Mouse (Mus musculus) 3134 (cell line): Measurements from ENCODE around the gene Ugt1a10.
A peak's percentile ranks its signal among the peaks of the same experiment; 100 is the strongest.
"Not testable (repeated sequence)": the region's sequence is repeated elsewhere in the genome, so short reads cannot be mapped to it uniquely, and the experiment has no call there.

Experiments
- DNase-seq: peaks from one replicate; pipeline ENCODE4 v3.0.0-alpha.2; 2011; ENCODE audit warnings: low spot score; ENCODE audit not compliant: insufficient read length; ENCODE audit errors: extremely low read depth

Ugt1a10 gene

GRCm38 (mm10) chr1:88055088-88055487, at the start of gene Ugt1a10:
Ugt1a10 (plus strand) TSS chr1:88055388.
- DNase-seq: no peak

- DNase-seq: no peak
Observed at GRCm38 (mm10) chr1:88007692-88008210, 47.4 kb upstream of the Ugt1a10 start.

DNA sequence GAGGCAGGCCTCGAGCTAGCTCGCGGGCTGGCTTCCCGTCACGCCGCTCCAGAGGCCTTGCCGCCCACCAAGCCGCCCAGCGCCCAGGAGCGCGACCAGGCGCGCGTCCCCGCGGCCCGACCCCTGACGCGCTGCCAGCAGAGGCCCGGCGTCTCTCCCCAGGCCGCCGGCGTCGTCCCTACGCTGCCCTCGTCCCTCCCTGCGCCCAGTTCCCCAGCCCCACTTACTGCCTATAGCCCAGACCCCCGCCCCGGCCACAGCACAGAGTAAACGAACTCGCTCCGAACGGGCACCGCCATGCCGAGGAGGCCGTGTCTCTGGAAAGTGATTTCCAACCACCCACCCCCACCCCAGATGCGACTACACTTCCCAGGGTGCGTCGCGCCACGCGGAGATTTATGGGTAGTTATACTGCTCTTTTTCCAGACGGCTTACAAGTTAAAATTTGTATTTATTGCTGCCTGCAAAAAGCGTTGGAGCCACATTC, 46.9 kb upstream of the Ugt1a10 start, which contains the start of gene Usp40:
Gene Usp40 (minus strand): TSS at position 341 of the 487 bp plus-strand sequence.
- DNase-seq: peak; percentile 90

- no peak for DNase-seq
Observed at GRCm38 (mm10) chr1:88008735-88009134, 46.5 kb upstream of the Ugt1a10 start.

- DNase-seq: no peak
Observed at GRCm38 (mm10) chr1:88009521-88009920, 45.7 kb upstream of the Ugt1a10 start.

DNA sequence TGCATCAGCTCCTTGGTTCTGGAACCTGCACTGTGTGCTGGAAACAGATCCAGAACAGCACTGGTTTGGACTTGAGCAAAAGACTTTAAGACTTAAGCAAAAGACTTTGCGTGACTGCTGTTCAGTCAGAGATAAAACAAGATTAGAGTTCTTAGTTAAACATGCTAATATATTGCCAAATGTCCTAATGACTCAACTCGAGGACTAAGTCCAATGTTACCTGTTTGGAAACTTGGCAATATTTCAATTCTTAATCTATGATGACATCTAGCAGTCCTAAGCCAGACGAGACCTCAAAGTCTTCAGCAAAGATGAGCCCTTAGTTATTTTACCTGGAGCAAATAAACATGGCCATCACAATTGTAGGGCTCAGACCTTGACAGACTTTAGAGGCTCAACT, 41.5 kb upstream of the Ugt1a10 start:
- DNase-seq: no peak

DNA sequence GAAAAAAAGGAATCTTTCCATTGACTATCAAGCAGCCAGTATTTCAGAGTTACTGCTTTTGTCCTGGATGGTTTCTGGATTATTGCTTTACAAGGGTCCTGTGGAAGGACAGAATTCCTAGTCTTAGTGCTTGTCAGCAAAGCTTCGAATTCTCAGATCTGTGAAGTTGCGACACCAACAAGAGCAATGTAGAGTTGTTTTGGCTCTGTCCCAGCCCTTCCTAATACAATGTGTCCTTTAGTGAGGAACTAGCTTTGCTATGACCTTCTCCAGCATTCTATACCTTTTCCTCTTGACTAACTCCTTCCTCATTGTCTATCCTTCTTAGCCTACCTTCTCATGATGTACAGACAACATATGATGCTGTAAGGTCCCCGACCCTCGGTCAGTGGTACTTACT, 41.0 kb upstream of the Ugt1a10 start:
- DNase-seq: no peak

GRCm38 (mm10) chr1:88014671-88015070, 40.5 kb upstream of the Ugt1a10 start:
- DNase-seq: no peak

GRCm38 (mm10) chr1:88015371-88015770, 39.8 kb upstream of the Ugt1a10 start:
- no peak for DNase-seq

GRCm38 (mm10) chr1:88025244-88025643, 29.9 kb upstream of the Ugt1a10 start:
- not testable (repeated sequence) for DNase-seq

GRCm38 (mm10) chr1:88043044-88043443, 12.1 kb upstream of the Ugt1a10 start:
- DNase-seq: not testable (repeated sequence)

GRCm38 (mm10) chr1:88044832-88045437, 10.3 kb upstream of the Ugt1a10 start:
- not testable (repeated sequence) for DNase-seq

- not testable (repeated sequence) for DNase-seq
Observed at GRCm38 (mm10) chr1:88047408-88047807, 7.8 kb upstream of the Ugt1a10 start.

GRCm38 (mm10) chr1:88066472-88067102, 11.4 kb downstream of the Ugt1a10 start:
- not testable (repeated sequence) for DNase-seq

GRCm38 (mm10) chr1:88070495-88070894, 15.3 kb downstream of the Ugt1a10 start, which contains the start of gene Ugt1a9:
Ugt1a9 (plus strand) TSS chr1:88070800.
- no peak for DNase-seq

DNA sequence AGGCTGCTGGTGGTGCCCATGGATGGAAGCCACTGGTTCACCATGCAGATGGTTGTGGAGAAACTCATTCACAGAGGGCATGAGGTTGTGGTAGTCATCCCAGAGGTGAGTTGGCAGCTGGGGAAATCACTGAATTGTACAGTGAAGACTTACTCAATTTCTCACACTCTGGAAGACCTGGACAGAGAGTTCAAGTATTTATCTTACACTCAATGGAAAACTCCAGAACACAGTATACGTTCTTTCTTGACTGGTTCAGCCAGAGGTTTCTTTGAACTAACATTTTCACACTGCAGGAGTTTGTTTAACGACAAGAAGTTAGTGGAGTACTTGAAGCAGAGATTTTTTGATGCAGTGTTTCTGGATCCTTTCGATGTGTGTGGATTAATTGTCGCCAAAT, 15.7 kb downstream of the Ugt1a10 start:
- DNase-seq: no peak

- no peak for DNase-seq
Observed at GRCm38 (mm10) chr1:88074471-88074870, 19.3 kb downstream of the Ugt1a10 start.

GRCm38 (mm10) chr1:88077128-88077527, 21.9 kb downstream of the Ugt1a10 start:
- peak; percentile 13 for DNase-seq

- DNase-seq: no peak
Observed at GRCm38 (mm10) chr1:88081670-88082069, 26.5 kb downstream of the Ugt1a10 start.

- DNase-seq: no peak
Observed at GRCm38 (mm10) chr1:88086125-88086524, 30.9 kb downstream of the Ugt1a10 start.

DNA sequence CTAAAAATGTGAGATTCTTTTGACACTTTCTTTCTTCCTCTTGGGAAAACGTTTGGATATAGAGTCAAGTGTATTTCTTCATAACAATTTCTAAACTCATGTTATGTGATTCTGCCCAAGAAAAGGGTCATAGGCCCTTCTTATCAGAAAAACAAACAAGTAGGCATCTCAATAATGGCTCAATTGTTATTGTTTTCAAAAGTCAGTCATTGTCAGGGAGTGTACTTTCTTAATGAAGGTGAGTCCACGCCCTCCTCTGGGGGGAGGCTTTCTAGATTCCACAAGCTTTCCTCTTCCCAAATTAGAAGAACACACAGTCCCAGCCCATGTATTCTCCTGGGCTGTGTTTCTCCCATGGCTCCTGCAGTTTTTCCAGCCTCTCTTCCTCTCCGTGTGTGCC, 32.3 kb downstream of the Ugt1a10 start, which contains the start of gene Ugt1a8:
Gene Ugt1a8 (plus strand): TSS at position 301 of the 400 bp plus-strand sequence.
- no peak for DNase-seq

DNA sequence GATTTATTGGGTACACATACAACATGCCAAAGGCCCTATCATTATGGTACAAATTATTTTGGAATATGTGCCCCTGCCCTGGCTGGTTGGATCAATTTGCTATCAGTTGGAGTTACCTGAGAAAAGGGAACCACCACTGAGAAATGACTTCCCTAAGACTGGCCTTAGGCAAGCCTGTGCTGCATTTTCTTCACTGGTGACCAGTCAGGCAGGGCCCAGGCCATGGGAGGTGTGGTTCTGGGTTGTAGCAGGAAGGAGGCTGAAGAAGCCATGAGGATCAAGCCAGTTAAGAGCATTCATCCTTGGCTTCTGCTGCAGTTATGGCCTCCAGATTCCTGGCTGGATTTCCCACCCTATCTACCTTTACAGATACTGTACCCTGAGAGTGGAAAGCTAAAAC, 37.2 kb downstream of the Ugt1a10 start:
- no peak for DNase-seq
